Mouse (Mus musculus) left cerebral cortex, postnatal 4 days (tissue): ENCODE measurements at regions not wholly inside any gene's neighbourhood (a gene's known extent, or its start where the extent isn't known, plus 50 kb on each side); places are given as distances from the start of the nearest gene placed in this dataset.
"Not testable (repeated sequence)": the region's sequence is repeated elsewhere in the genome, so short reads cannot be mapped to it uniquely, and the experiment has no call there.

Experiments used
- DNase-seq: peaks from one replicate; pipeline ENCODE4 v3.0.0-alpha.2; 2022
- intact Hi-C: fragments of 180-260 bp; cut with DNase I; formaldehyde crosslinking; loops from one replicate; pipeline ENCODE4 v1.15.1; 2025

DNA sequence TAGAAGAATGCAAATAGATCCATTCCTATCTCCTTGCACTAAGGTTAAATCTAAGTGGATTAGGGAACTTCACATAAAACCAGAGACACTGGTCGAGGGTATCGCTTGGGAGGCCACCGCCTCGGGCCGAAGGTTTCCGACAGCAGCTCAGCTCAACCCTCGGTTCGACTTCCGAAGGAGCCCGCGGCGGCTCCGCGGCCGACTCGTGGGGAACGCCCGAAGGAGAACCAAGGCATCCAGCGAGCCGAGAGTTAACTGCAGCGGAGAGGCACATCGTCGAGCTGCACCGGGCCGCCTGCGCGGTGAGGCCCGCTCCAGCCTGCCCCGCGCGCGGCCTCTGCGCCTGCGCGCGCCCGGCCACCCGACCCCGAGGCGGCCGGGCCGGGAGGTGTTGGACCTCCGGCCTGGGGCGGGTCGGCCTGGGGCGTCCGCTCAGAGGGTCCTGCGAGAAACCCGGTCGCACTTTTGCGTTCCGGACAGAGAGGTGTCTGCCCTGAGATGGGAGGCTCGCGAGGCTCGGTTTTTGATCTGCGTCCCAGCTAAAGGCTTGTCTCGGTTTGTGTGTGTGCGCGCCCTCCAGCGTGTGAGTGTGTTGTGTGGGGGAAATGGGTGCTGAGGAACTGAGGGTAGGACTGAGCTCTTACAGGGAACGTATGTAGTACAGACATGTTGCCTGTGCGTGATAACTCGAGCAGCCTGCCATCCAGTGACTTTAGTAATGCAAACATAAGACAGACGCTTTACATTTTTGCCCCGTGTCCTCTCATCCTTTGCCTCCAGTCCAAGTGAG is 50.9 kb upstream of the Vmn2r9 start:
- DNase-seq: peak; percentile 3
- intact Hi-C loops: not testable (repeated sequence)
